In the genomic region with DNA sequence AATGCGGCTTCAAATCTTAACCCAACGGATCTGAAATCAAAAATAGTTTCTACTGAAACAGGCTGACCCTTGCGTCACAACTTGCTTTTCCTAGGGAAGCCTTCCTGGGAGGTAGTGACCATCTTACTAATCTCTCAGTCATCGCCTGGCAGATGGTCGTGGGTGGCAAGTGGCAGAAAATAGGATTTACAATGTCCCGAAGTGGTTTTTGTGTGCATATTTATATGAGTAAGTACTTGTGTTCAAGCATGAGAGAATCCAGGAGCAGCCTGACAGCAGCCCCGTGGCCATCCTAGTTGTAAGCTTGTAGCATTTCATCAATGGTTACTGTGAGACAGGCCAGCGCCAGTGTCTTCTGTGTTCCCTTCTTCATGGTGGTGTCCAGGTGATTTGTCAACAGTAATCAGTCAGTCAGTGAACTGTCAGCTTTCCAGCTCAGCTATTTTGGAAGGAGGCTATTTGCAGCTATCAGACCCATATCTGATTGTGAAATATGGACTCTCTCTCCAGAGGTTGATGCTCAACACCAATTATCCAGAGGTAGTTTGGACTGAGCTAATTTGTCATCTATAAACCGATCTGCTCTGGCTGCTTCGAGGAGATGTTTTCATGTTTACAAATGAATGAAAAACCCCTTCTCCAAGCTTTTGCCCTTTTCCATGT, we compare ENCODE assay signal across 14 mouse cellular contexts. TPM values are rescaled to one million over a fixed set of nuclear protein-coding genes. Genes with fewer than 3 reads are reported as not detected.
A peak's percentile ranks its signal among the peaks of the same experiment; 100 is the strongest.
DNase-seq lines count a peak whose midpoint lies in the region; TF ChIP-seq lines count a peak whose summit lies in the region.
"Had no signal": no experiment of that assay in that cellular context is flagged by ENCODE, and none has a peak within 500 bp of the region (broad histone marks: within the 10 kb centered on the region; RNA-seq: fewer than 3 reads in every experiment).

No protein-coding gene starts in this region.

- 86% methylated on average over 10 of the region's 10 CpGs for WGBS in embryonic facial prominence, embryonic 10.5 days

- peak; percentile 36 for DNase-seq in cerebellum, adult 11-12 months
- DNase-seq in frontal cortex, postnatal 10 days (ENCODE audit: low spot score in 2 of 2) = peak; percentile 21 to 34
- peak; percentile 64 to 65 for DNase-seq in left cerebral cortex, postnatal 36 days (ENCODE audit: low spot score in 2 of 2)
- no peak for DNase-seq in embryonic facial prominence, embryonic 10.5 days (ENCODE audit: low spot score)
- no peak for DNase-seq in lung, postnatal 10 days
- DNase-seq in kidney, postnatal 10 days = no peak
- no peak for DNase-seq in urinary bladder, postnatal 36 days (ENCODE audit: low spot score in 2 of 2)
- DNase-seq: adrenal gland, adult 8-10 months; kidney, adult 2 months; thymus, postnatal 25 days had no signal

- H3K79me2 ChIP-seq in C2C12 (ENCODE audit: control insufficient read depth, insufficient read depth) = no peaks in the 10 kb centered on the region

- H3K4me3 ChIP-seq in C2C12 (ENCODE audit: insufficient read depth, poor library complexity, severe bottlenecking) = no peak overlapping the region
- no peak overlapping the region for H3K4me3 ChIP-seq in embryonic facial prominence, embryonic 10.5 days
- H3K4me3 ChIP-seq: lung, embryonic 15.5 days had no signal

- H3K4me1 ChIP-seq in embryonic facial prominence, embryonic 10.5 days = no peaks in the 10 kb centered on the region
- H3K4me1 ChIP-seq: lung, embryonic 15.5 days had no signal

- no peak overlapping the region for H3ac ChIP-seq in C2C12 (ENCODE audit: control insufficient read depth, insufficient read length, low read depth)

- no peaks in the 10 kb centered on the region; the same call in 1 of the 2 replicates for H3K9me3 ChIP-seq in embryonic facial prominence, embryonic 10.5 days
- H3K9me3 ChIP-seq: lung, embryonic 15.5 days had no signal

- no peaks in the 10 kb centered on the region for H3K79me3 ChIP-seq in C2C12 (ENCODE audit: low read depth)

- intact Hi-C loops in left cerebral cortex, postnatal 36 days (cut with DNase I) = no loop called here

- no peak for TF ChIP-seq CTCF in C2C12 (IDR thresholded peaks at IDR 0.05; ENCODE audit: control insufficient read depth, insufficient read depth, insufficient read length)

- H3K27me3 ChIP-seq in C2C12 (ENCODE audit: control insufficient read depth, insufficient read depth, insufficient read length) = no peaks in the 10 kb centered on the region
- no peaks in the 10 kb centered on the region for H3K27me3 ChIP-seq in embryonic facial prominence, embryonic 10.5 days (replicated peaks; ENCODE audit: low read depth, poor library complexity, severe bottlenecking)
- H3K27me3 ChIP-seq: CH12.LX; lung, embryonic 15.5 days had no signal

- H3K27ac ChIP-seq in embryonic facial prominence, embryonic 10.5 days (replicated peaks) = no peak overlapping the region
- H3K27ac ChIP-seq: hindbrain, embryonic 14.5 days; lung, embryonic 15.5 days had no signal

- no peaks in the 10 kb centered on the region for H3K36me3 ChIP-seq in C2C12 (ENCODE audit: control insufficient read depth, insufficient read depth)
- H3K36me3 ChIP-seq in embryonic facial prominence, embryonic 10.5 days (replicated peaks) = peaks cover 15% of the 10 kb centered on the region
- H3K36me3 ChIP-seq: lung, embryonic 15.5 days had no signal

TF ChIP-seq in C2C12, 6 proteins besides CTCF, POLR2A, EP300 and RAD21:
- peak; percentile 66 for TF ChIP-seq MYOD1 (IDR thresholded peaks at IDR 0.05; ENCODE audit: control insufficient read depth, insufficient read length, low read depth)
- no peak for TF ChIP-seq FOSL1 (IDR thresholded peaks at IDR 0.05; ENCODE audit: insufficient read depth, low read length, poor library complexity, severe bottlenecking)

RNA-seq across cellular contexts. Expression of a gene that starts 56.3 kb away (rescaled TPM):
- 3.4 TPM for polyA plus RNA-seq in C2C12 (2012; fragmentation: generic; extraction: Trizol)
- total RNA-seq in left cerebral cortex, postnatal 36 days (2021) = 100 to 1,000 TPM; 591 to 630 TPM
- polyA plus RNA-seq in embryonic facial prominence, embryonic 10.5 days (2016; fragmentation: Nextera tagmentation; extraction: Ambion mirVana) = 30.4 and 30.8 TPM in 2 replicates

Comparison
In these comparisons a context has a peak if more than half of its experiments do, and no peak if none do; other contexts are left out.
1. DNase-seq: peak in cerebellum, adult 11-12 months (single experiment), frontal cortex, postnatal 10 days (2 of 2) and left cerebral cortex, postnatal 36 days (2 of 2); none in embryonic facial prominence, embryonic 10.5 days (single experiment), lung, postnatal 10 days (single experiment), kidney, postnatal 10 days (single experiment) and urinary bladder, postnatal 36 days (0 of 2).